Mouse (Mus musculus): ENCODE data around the gene Glt28d2. TPM values are rescaled to one million over a fixed set of nuclear protein-coding genes. Genes with fewer than 3 reads are reported as not detected.
A peak's percentile ranks its signal among the peaks of the same experiment; 100 is the strongest.

Gene Glt28d2
- polyA plus RNA-seq, 1 experiment from 2014 or later: 0.08 TPM

DNA sequence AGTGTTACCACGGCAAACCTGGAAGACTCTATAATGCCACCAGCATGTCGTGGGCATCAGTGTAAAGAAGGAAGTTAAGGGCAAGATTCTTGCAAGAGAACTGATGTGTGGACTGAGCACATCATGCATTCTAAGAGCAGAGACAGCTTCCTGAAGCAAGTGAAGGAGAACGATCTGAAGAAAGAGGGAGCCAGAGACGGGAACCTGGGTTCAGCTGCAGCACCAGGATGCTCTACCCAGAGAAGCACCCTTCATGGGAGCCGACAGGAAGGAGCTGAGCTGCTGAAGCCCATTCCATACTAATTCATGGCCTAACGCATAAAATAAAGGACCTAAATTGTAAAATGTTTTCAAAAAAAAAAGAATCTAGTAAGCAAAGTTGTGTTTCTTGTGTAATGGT is 27.5 kb upstream of the Glt28d2 start:
- Histone ChIP-seq H3K36me3 (ENCODE audit: poor library complexity, severe bottlenecking) (no peaks in the 10 kb centered on the region), H3K9ac (no peak overlapping the region), H3K4me2 (no peak overlapping the region), H3K27me3 (no peaks in the 10 kb centered on the region), H3K4me3 (no peak overlapping the region), H3K27ac (no peak overlapping the region), H3K9me3 (replicated peaks) (no peaks in the 10 kb centered on the region), H3K4me1 (no peaks in the 10 kb centered on the region)
- WGBS: 92% methylated on average over 6 of the region's 6 CpGs
- ATAC-seq: no peak

DNA sequence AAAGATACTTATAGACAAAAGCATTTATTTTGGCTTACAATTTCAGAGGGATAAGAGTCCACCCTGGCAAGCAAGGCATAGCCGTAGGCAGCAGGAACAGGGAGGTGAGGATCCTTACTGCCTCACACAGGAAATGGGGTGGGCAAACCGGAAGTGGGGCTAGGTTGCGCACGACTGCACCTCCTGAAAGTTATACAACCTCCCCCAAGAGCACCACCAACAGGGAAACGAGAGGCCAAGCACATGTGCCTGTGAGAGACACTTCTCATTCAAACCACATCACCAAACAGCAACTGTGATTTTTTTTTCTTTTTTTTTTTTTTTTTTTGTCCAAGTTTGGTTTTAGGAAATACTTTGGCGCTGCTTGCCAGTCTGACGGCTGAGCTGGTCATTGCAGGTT is 19.8 kb upstream of the Glt28d2 start:
- no peak overlapping the region for H3K4me2 ChIP-seq
- no peak for ATAC-seq

DNA sequence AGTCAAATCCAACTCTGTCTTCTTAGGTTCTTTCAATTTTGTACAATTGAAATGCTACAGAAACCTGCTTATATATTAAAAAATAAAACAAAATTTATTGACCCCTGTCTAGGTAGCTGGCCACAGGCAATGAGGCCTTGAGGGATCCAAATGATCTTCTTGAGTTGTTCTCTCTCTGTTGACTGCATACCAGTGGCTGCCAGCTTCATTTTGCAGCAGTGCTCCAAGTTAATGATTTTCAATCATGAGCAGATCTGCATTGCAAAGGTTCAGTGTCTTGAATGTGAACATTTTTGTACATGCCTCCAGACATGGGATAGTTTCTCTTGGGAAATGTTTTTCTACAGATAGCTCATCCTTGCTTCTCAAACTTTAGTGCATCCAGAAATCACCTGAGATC is 17.1 kb upstream of the Glt28d2 start:
- H3K4me3 ChIP-seq: no peak overlapping the region
- no peak for ATAC-seq
- no peaks in the 10 kb centered on the region for H3K27me3 ChIP-seq
- H3K27ac ChIP-seq: no peak overlapping the region
- no peak overlapping the region for H3K9ac ChIP-seq
- no peaks in the 10 kb centered on the region for H3K36me3 ChIP-seq (ENCODE audit: poor library complexity, severe bottlenecking)
- no peaks in the 10 kb centered on the region for H3K9me3 ChIP-seq (replicated peaks)
- H3K4me1 ChIP-seq: no peaks in the 10 kb centered on the region
- H3K4me2 ChIP-seq: no peak overlapping the region

More for the DNA sequence above, 19.8 kb upstream of the Glt28d2 start:
- H3K9ac ChIP-seq: no peak overlapping the region
- no peak overlapping the region for H3K4me3 ChIP-seq
- 88% methylated on average over 7 of the region's 7 CpGs for WGBS
- H3K27me3 ChIP-seq: no peaks in the 10 kb centered on the region
- no peak overlapping the region for H3K27ac ChIP-seq
- H3K36me3 ChIP-seq (ENCODE audit: poor library complexity, severe bottlenecking): no peaks in the 10 kb centered on the region
- H3K4me1 ChIP-seq: no peaks in the 10 kb centered on the region
- no peaks in the 10 kb centered on the region for H3K9me3 ChIP-seq (replicated peaks)

GRCm38 (mm10) chr3:85895020-85895419 is 7.7 kb upstream of the Glt28d2 start:
- no peak overlapping the region for H3K4me3 ChIP-seq
- 91% methylated on average over 5 of the region's 5 CpGs for WGBS
- H3K27me3 ChIP-seq: no peaks in the 10 kb centered on the region

DNA sequence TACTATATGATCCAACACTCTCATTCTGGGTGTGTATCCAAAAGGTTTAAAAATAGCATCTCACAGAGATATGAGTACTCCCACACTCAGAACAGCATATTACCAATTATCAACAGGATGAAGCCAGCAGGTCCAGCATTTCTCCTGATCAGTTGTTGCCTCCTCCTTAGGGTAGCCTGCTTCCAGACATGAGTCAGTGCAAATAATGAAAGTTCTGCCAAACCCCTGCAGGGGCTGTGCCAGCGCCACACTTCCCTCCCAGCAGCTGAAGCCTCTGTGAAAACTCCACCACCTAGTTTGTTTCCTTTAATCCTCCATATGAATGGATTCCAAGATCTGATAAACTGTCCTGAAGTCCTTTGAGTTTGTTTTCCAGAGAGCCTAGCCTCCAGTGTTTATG is 4.3 kb upstream of the Glt28d2 start:
- ATAC-seq: no peak
- 74% methylated on average over 1 of the region's 1 CpGs for WGBS
- no peak overlapping the region for H3K4me3 ChIP-seq
- H3K36me3 ChIP-seq (ENCODE audit: poor library complexity, severe bottlenecking): no peaks in the 10 kb centered on the region
- peaks cover 18% of the 10 kb centered on the region for H3K4me1 ChIP-seq
- H3K4me2 ChIP-seq: no peak overlapping the region
- peaks cover 23% of the 10 kb centered on the region for H3K27me3 ChIP-seq
- H3K27ac ChIP-seq: no peak overlapping the region
- H3K9ac ChIP-seq: no peak overlapping the region
- H3K9me3 ChIP-seq (replicated peaks): no peaks in the 10 kb centered on the region

More at GRCm38 (mm10) chr3:85895020-85895419, 7.7 kb upstream of the Glt28d2 start:
- Histone ChIP-seq H3K27ac (no peak overlapping the region), H3K9me3 (replicated peaks) (no peaks in the 10 kb centered on the region), H3K9ac (no peak overlapping the region), H3K4me2 (no peak overlapping the region), H3K4me1 (no peaks in the 10 kb centered on the region), H3K36me3 (ENCODE audit: poor library complexity, severe bottlenecking) (no peaks in the 10 kb centered on the region)
- ATAC-seq: no peak

- peaks cover 31% of the 10 kb centered on the region for H3K27me3 ChIP-seq
- 0 out of 2 replicates have a peak, but pooled peaks have one; percentile 5 for ATAC-seq
- 9% methylated on average over 11 of the region's 11 CpGs for WGBS
Observed at GRCm38 (mm10) chr3:85888221-85888671, 930 bp upstream of the Glt28d2 start.

GRCm38 (mm10) chr3:85886636-85887238 is 579 bp downstream of the Glt28d2 start:
- Histone ChIP-seq H3K4me1 (peaks cover 19% of the 10 kb centered on the region), H3K9me3 (replicated peaks) (no peaks in the 10 kb centered on the region), H3K9ac (peak overlapping the region; percentile 58), H3K4me3 (peak overlapping the region; percentile 52), H3K36me3 (ENCODE audit: poor library complexity, severe bottlenecking) (no peaks in the 10 kb centered on the region), H3K27me3 (peaks cover 31% of the 10 kb centered on the region), H3K27ac (no peak overlapping the region), H3K4me2 (peak overlapping the region; percentile 98)
- 0 out of 2 replicates have a peak, but pooled peaks have one; percentile 4 for ATAC-seq
- 3% methylated on average over 22 of the region's 22 CpGs for whole genome bisulfite sequencing

More at GRCm38 (mm10) chr3:85888221-85888671, 930 bp upstream of the Glt28d2 start:
- Histone ChIP-seq H3K27ac (no peak overlapping the region), H3K4me2 (peak overlapping the region; percentile 98), H3K4me3 (peak overlapping the region; percentile 52), H3K4me1 (peaks cover 19% of the 10 kb centered on the region), H3K9me3 (replicated peaks) (no peaks in the 10 kb centered on the region), H3K9ac (no peak overlapping the region), H3K36me3 (ENCODE audit: poor library complexity, severe bottlenecking) (no peaks in the 10 kb centered on the region)

GRCm38 (mm10) chr3:85885906-85886305 is 1.4 kb downstream of the Glt28d2 start:
- no peak overlapping the region for H3K4me2 ChIP-seq
- H3K27ac ChIP-seq: no peak overlapping the region
- H3K9me3 ChIP-seq (replicated peaks): no peaks in the 10 kb centered on the region
- no peak overlapping the region for H3K4me3 ChIP-seq
- H3K36me3 ChIP-seq (ENCODE audit: poor library complexity, severe bottlenecking): no peaks in the 10 kb centered on the region
- H3K9ac ChIP-seq: no peak overlapping the region
- 46% methylated on average over 1 of the region's 1 CpGs for WGBS
- H3K27me3 ChIP-seq: peaks cover 31% of the 10 kb centered on the region
- no peak for ATAC-seq
- H3K4me1 ChIP-seq: peaks cover 19% of the 10 kb centered on the region

- Histone ChIP-seq H3K4me3 (no peak overlapping the region), H3K9ac (no peak overlapping the region), H3K9me3 (replicated peaks) (no peaks in the 10 kb centered on the region), H3K27ac (no peak overlapping the region), H3K4me1 (no peaks in the 10 kb centered on the region), H3K4me2 (no peak overlapping the region), H3K27me3 (peaks cover under 1% of the 10 kb centered on the region; the same call in 1 of the 2 replicates), H3K36me3 (ENCODE audit: poor library complexity, severe bottlenecking) (no peaks in the 10 kb centered on the region)
- WGBS: 99% methylated on average over 2 of the region's 2 CpGs
- no peak for ATAC-seq
Observed at GRCm38 (mm10) chr3:85880687-85881086, 6.6 kb downstream of the Glt28d2 start.

- H3K4me3 ChIP-seq: no peak overlapping the region
- H3K36me3 ChIP-seq (ENCODE audit: poor library complexity, severe bottlenecking): no peaks in the 10 kb centered on the region
- 93% methylated on average over 8 of the region's 8 CpGs for WGBS
- no peak overlapping the region for H3K27ac ChIP-seq
- H3K9ac ChIP-seq: no peak overlapping the region
- H3K4me2 ChIP-seq: no peak overlapping the region
- no peak for ATAC-seq
- no peaks in the 10 kb centered on the region for H3K27me3 ChIP-seq
- no peaks in the 10 kb centered on the region for H3K9me3 ChIP-seq (replicated peaks)
- no peaks in the 10 kb centered on the region for H3K4me1 ChIP-seq
Observed at GRCm38 (mm10) chr3:85880068-85880467, 7.2 kb downstream of the Glt28d2 start.

DNA sequence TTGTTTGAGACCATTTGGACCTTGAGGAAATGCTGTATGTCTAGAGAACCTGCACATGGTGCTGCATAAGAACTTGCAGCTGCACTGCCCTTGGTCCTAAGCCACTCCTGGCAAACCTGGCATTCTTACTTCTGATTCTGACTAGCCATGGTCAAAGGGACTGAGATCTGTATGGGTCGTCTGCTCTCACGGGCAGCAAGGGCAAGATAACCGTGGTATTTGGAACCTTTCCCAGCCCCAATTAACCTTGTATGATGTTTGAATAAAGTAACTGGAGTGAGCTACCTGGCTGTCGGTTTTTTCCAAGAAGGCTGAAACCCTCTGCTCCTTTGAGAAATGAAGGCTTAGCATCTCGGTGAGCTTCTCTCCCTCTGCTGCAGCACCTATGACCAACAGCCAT is 8.4 kb downstream of the Glt28d2 start:
- no peaks in the 10 kb centered on the region for H3K27me3 ChIP-seq
- H3K9ac ChIP-seq: no peak overlapping the region
- H3K4me3 ChIP-seq: no peak overlapping the region
- no peak overlapping the region for H3K4me2 ChIP-seq
- H3K9me3 ChIP-seq (replicated peaks): no peaks in the 10 kb centered on the region
- 76% methylated on average over 5 of the region's 5 CpGs for WGBS
- no peak overlapping the region for H3K27ac ChIP-seq
- no peaks in the 10 kb centered on the region for H3K4me1 ChIP-seq
- H3K36me3 ChIP-seq (ENCODE audit: poor library complexity, severe bottlenecking): no peaks in the 10 kb centered on the region
- ATAC-seq: no peak

- Histone ChIP-seq H3K9ac (no peak overlapping the region), H3K4me2 (no peak overlapping the region), H3K4me1 (no peaks in the 10 kb centered on the region), H3K4me3 (no peak overlapping the region), H3K9me3 (replicated peaks) (no peaks in the 10 kb centered on the region), H3K27me3 (no peaks in the 10 kb centered on the region), H3K27ac (no peak overlapping the region), H3K36me3 (ENCODE audit: poor library complexity, severe bottlenecking) (no peaks in the 10 kb centered on the region)
- WGBS: 19% methylated on average over 3 of the region's 3 CpGs
- no peak for ATAC-seq
Observed at GRCm38 (mm10) chr3:85863996-85864395, 23.3 kb downstream of the Glt28d2 start.

DNA sequence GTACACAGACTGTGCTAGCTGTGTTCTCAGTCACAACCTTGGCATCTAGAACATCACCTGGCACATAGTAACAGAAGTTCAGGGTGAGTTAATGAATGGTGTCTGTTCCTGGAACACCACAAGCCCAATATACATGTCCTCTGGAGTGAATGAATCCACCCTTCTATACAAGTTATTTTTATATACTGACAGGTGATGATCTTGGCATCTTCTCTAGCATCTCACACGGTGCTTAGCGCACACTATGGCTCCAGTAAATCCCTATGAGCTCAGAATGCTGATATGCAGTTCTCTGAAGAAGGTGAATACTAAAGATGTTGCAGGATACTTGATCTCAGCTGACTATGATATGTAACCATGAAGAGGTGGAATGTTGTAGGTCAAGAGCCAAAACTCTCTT is 24.4 kb downstream of the Glt28d2 start:
- Histone ChIP-seq H3K4me1 (no peaks in the 10 kb centered on the region), H3K9ac (no peak overlapping the region), H3K4me3 (no peak overlapping the region), H3K9me3 (replicated peaks) (no peaks in the 10 kb centered on the region), H3K4me2 (no peak overlapping the region), H3K27ac (no peak overlapping the region), H3K27me3 (no peaks in the 10 kb centered on the region), H3K36me3 (ENCODE audit: poor library complexity, severe bottlenecking) (no peaks in the 10 kb centered on the region)
- ATAC-seq: no peak
- WGBS: 97% methylated on average over 2 of the region's 2 CpGs
